Mouse (Mus musculus): ENCODE measurements around the gene Nup188. TPM values are rescaled to one million over a fixed set of nuclear protein-coding genes. Genes with fewer than 3 reads are reported as not detected.

Gene Nup188
- polyA plus RNA-seq, 1 experiment from 2014 or later = 43.1 TPM

GRCm38 (mm10) chr2:30285416-30286181, 598 bp upstream of the Nup188 start:
- 9% methylated on average over 38 of the region's 38 CpGs for WGBS
- Histone ChIP-seq H3K4me3 (ENCODE audit: low read depth, low read length) (peak overlapping the region; percentile 90), H3K27me3 (ENCODE audit: control insufficient read depth, insufficient read depth, low read length) (no peaks in the 10 kb centered on the region), H3K27ac (ENCODE audit: low read length) (peak overlapping the region; percentile 44; the same call in 1 of the 2 replicates), H3K36me3 (ENCODE audit: control insufficient read depth, insufficient read depth, low read length) (no peaks in the 10 kb centered on the region), H3K9ac (replicated peaks; ENCODE audit: low read depth, low read length) (peak overlapping the region; percentile 89), H3K4me2 (replicated peaks; ENCODE audit: low read depth, low read length) (peak overlapping the region; percentile 78), H3K4me1 (ENCODE audit: control insufficient read depth, insufficient read depth, low read length) (peaks cover 15% of the 10 kb centered on the region), H3K9me3 (ENCODE audit: control insufficient read depth, low read depth, low read length) (no peaks in the 10 kb centered on the region)
- ATAC-seq (ENCODE audit: insufficient number of reproducible peaks, insufficient read depth, low FRiP score, low read depth) = peak; percentile 42

- Histone ChIP-seq H3K27ac (ENCODE audit: low read length) (peak overlapping the region; percentile 79; the same call in 1 of the 2 replicates), H3K9me3 (ENCODE audit: control insufficient read depth, low read depth, low read length) (no peaks in the 10 kb centered on the region), H3K4me2 (replicated peaks; ENCODE audit: low read depth, low read length) (peak overlapping the region; percentile 40), H3K9ac (replicated peaks; ENCODE audit: low read depth, low read length) (peak overlapping the region; percentile 89), H3K4me3 (ENCODE audit: low read depth, low read length) (peak overlapping the region; percentile 90), H3K4me1 (ENCODE audit: control insufficient read depth, insufficient read depth, low read length) (peaks cover 15% of the 10 kb centered on the region), H3K27me3 (ENCODE audit: control insufficient read depth, insufficient read depth, low read length) (no peaks in the 10 kb centered on the region), H3K36me3 (ENCODE audit: control insufficient read depth, insufficient read depth, low read length) (no peaks in the 10 kb centered on the region)
- no peak for ATAC-seq (ENCODE audit: insufficient number of reproducible peaks, insufficient read depth, low FRiP score, low read depth)
- under 1% methylated on average over 10 of the region's 10 CpGs for whole genome bisulfite sequencing
Measured at GRCm38 (mm10) chr2:30287027-30287373, 803 bp downstream of the Nup188 start.

GRCm38 (mm10) chr2:30299525-30299924, 13.3 kb downstream of the Nup188 start:
- Histone ChIP-seq H3K9ac (replicated peaks; ENCODE audit: low read depth, low read length) (no peak overlapping the region), H3K27ac (ENCODE audit: low read length) (no peak overlapping the region), H3K9me3 (ENCODE audit: control insufficient read depth, low read depth, low read length) (no peaks in the 10 kb centered on the region), H3K4me3 (ENCODE audit: low read depth, low read length) (no peak overlapping the region), H3K4me1 (ENCODE audit: control insufficient read depth, insufficient read depth, low read length) (no peaks in the 10 kb centered on the region), H3K4me2 (replicated peaks; ENCODE audit: low read depth, low read length) (no peak overlapping the region), H3K27me3 (ENCODE audit: control insufficient read depth, insufficient read depth, low read length) (no peaks in the 10 kb centered on the region), H3K36me3 (ENCODE audit: control insufficient read depth, insufficient read depth, low read length) (peaks cover 63% of the 10 kb centered on the region)
- no peak for ATAC-seq (ENCODE audit: insufficient number of reproducible peaks, insufficient read depth, low FRiP score, low read depth)
- WGBS = 81% methylated on average over 3 of the region's 3 CpGs

DNA sequence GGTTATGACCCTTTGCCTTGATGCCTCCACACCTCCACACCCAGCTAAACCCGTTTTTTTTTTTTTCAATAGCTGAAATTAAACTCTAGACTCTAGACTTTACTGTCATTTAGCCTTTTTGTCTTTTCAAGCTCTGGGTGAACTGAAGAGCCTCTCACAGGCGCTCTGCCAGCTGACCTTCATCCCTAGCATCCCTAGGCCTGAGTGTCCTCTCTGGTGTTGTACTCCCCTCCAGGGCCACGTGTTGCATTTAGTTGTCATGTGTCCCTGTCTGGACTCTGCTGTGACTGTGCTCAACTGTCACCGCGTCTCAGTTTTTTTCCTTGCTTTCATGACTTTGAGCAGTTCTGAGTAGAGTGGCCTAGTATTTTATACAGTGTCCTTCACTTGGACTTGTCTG, 13.8 kb downstream of the Nup188 start:
- H3K27me3 ChIP-seq (ENCODE audit: control insufficient read depth, insufficient read depth, low read length) = no peaks in the 10 kb centered on the region
- ATAC-seq (ENCODE audit: insufficient number of reproducible peaks, insufficient read depth, low FRiP score, low read depth) = no peak
- H3K4me1 ChIP-seq (ENCODE audit: control insufficient read depth, insufficient read depth, low read length) = no peaks in the 10 kb centered on the region
- no peak overlapping the region for H3K4me3 ChIP-seq (ENCODE audit: low read depth, low read length)
- WGBS = 91% methylated on average over 5 of the region's 5 CpGs
- H3K9ac ChIP-seq (replicated peaks; ENCODE audit: low read depth, low read length) = no peak overlapping the region
- H3K4me2 ChIP-seq (replicated peaks; ENCODE audit: low read depth, low read length) = no peak overlapping the region
- no peak overlapping the region for H3K27ac ChIP-seq (ENCODE audit: low read length)
- H3K9me3 ChIP-seq (ENCODE audit: control insufficient read depth, low read depth, low read length) = no peaks in the 10 kb centered on the region
- H3K36me3 ChIP-seq (ENCODE audit: control insufficient read depth, insufficient read depth, low read length) = peaks cover 67% of the 10 kb centered on the region

- no peak for ATAC-seq (ENCODE audit: insufficient number of reproducible peaks, insufficient read depth, low FRiP score, low read depth)
- H3K4me3 ChIP-seq (ENCODE audit: low read depth, low read length) = no peak overlapping the region
- H3K4me2 ChIP-seq (replicated peaks; ENCODE audit: low read depth, low read length) = no peak overlapping the region
- H3K36me3 ChIP-seq (ENCODE audit: control insufficient read depth, insufficient read depth, low read length) = peaks cover 86% of the 10 kb centered on the region
- no peaks in the 10 kb centered on the region for H3K9me3 ChIP-seq (ENCODE audit: control insufficient read depth, low read depth, low read length)
- no peak overlapping the region for H3K27ac ChIP-seq (ENCODE audit: low read length)
- no peaks in the 10 kb centered on the region for H3K4me1 ChIP-seq (ENCODE audit: control insufficient read depth, insufficient read depth, low read length)
- WGBS = 90% methylated on average over 7 of the region's 7 CpGs
- H3K9ac ChIP-seq (replicated peaks; ENCODE audit: low read depth, low read length) = no peak overlapping the region
- no peaks in the 10 kb centered on the region for H3K27me3 ChIP-seq (ENCODE audit: control insufficient read depth, insufficient read depth, low read length)
Measured at GRCm38 (mm10) chr2:30306087-30306486, 19.9 kb downstream of the Nup188 start.

- ATAC-seq (ENCODE audit: insufficient number of reproducible peaks, insufficient read depth, low FRiP score, low read depth) = no peak
- Histone ChIP-seq H3K9ac (replicated peaks; ENCODE audit: low read depth, low read length) (no peak overlapping the region), H3K4me2 (replicated peaks; ENCODE audit: low read depth, low read length) (no peak overlapping the region), H3K9me3 (ENCODE audit: control insufficient read depth, low read depth, low read length) (no peaks in the 10 kb centered on the region), H3K36me3 (ENCODE audit: control insufficient read depth, insufficient read depth, low read length) (peaks cover 86% of the 10 kb centered on the region), H3K27me3 (ENCODE audit: control insufficient read depth, insufficient read depth, low read length) (no peaks in the 10 kb centered on the region), H3K4me3 (ENCODE audit: low read depth, low read length) (no peak overlapping the region), H3K27ac (ENCODE audit: low read length) (no peak overlapping the region), H3K4me1 (ENCODE audit: control insufficient read depth, insufficient read depth, low read length) (no peaks in the 10 kb centered on the region)
- WGBS = 82% methylated on average over 3 of the region's 3 CpGs
Measured at GRCm38 (mm10) chr2:30309351-30309750, 23.2 kb downstream of the Nup188 start.

- Histone ChIP-seq H3K9ac (replicated peaks; ENCODE audit: low read depth, low read length) (no peak overlapping the region), H3K9me3 (ENCODE audit: control insufficient read depth, low read depth, low read length) (no peaks in the 10 kb centered on the region), H3K36me3 (ENCODE audit: control insufficient read depth, insufficient read depth, low read length) (peaks cover 84% of the 10 kb centered on the region), H3K4me3 (ENCODE audit: low read depth, low read length) (no peak overlapping the region), H3K27me3 (ENCODE audit: control insufficient read depth, insufficient read depth, low read length) (no peaks in the 10 kb centered on the region), H3K4me1 (ENCODE audit: control insufficient read depth, insufficient read depth, low read length) (no peaks in the 10 kb centered on the region), H3K27ac (ENCODE audit: low read length) (no peak overlapping the region), H3K4me2 (replicated peaks; ENCODE audit: low read depth, low read length) (no peak overlapping the region)
- no peak for ATAC-seq (ENCODE audit: insufficient number of reproducible peaks, insufficient read depth, low FRiP score, low read depth)
- WGBS = 98% methylated on average over 2 of the region's 2 CpGs
Measured at GRCm38 (mm10) chr2:30311481-30311880, 25.3 kb downstream of the Nup188 start.

- no peak for ATAC-seq (ENCODE audit: insufficient number of reproducible peaks, insufficient read depth, low FRiP score, low read depth)
- 92% methylated on average over 4 of the region's 4 CpGs for WGBS
- Histone ChIP-seq H3K36me3 (ENCODE audit: control insufficient read depth, insufficient read depth, low read length) (peaks cover 83% of the 10 kb centered on the region), H3K4me1 (ENCODE audit: control insufficient read depth, insufficient read depth, low read length) (no peaks in the 10 kb centered on the region), H3K27me3 (ENCODE audit: control insufficient read depth, insufficient read depth, low read length) (no peaks in the 10 kb centered on the region), H3K9ac (replicated peaks; ENCODE audit: low read depth, low read length) (no peak overlapping the region), H3K9me3 (ENCODE audit: control insufficient read depth, low read depth, low read length) (no peaks in the 10 kb centered on the region), H3K27ac (ENCODE audit: low read length) (no peak overlapping the region), H3K4me2 (replicated peaks; ENCODE audit: low read depth, low read length) (no peak overlapping the region), H3K4me3 (ENCODE audit: low read depth, low read length) (no peak overlapping the region)
Measured at GRCm38 (mm10) chr2:30316136-30316535, 29.9 kb downstream of the Nup188 start.

DNA sequence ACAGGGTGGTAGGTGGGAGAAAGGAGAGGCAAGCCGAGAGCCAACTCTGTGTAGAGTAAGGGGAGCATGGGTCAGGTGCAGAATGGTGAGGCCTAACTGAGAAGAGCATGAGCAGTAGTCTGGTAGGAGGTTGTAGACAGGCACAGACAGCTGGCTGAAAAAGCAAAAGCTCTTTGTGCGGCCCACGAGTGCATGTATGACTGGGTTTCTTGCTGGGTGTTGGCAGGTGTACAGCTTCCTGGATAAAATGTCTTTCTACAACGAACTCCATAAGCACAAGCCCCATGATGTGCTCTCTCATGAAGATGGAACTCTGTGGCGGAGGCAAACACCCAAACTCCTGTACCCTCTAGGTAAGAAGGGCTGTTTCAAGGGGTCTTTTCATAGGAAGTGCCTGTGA, 30.8 kb downstream of the Nup188 start:
- H3K36me3 ChIP-seq (ENCODE audit: control insufficient read depth, insufficient read depth, low read length) = peaks cover 84% of the 10 kb centered on the region
- H3K4me1 ChIP-seq (ENCODE audit: control insufficient read depth, insufficient read depth, low read length) = no peaks in the 10 kb centered on the region
- H3K4me3 ChIP-seq (ENCODE audit: low read depth, low read length) = no peak overlapping the region
- H3K4me2 ChIP-seq (replicated peaks; ENCODE audit: low read depth, low read length) = no peak overlapping the region
- H3K27ac ChIP-seq (ENCODE audit: low read length) = no peak overlapping the region
- no peak overlapping the region for H3K9ac ChIP-seq (replicated peaks; ENCODE audit: low read depth, low read length)
- H3K9me3 ChIP-seq (ENCODE audit: control insufficient read depth, low read depth, low read length) = no peaks in the 10 kb centered on the region
- H3K27me3 ChIP-seq (ENCODE audit: control insufficient read depth, insufficient read depth, low read length) = no peaks in the 10 kb centered on the region
- 91% methylated on average over 5 of the region's 5 CpGs for WGBS
- ATAC-seq (ENCODE audit: insufficient number of reproducible peaks, insufficient read depth, low FRiP score, low read depth) = no peak
